Mouse (Mus musculus) heart, embryonic 14.5 days (tissue): ENCODE data around the gene Igf1r. TPM values are rescaled to one million over a fixed set of nuclear protein-coding genes. Genes with fewer than 3 reads are reported as not detected.
A peak's percentile ranks its signal among the peaks of the same experiment; 100 is the strongest.

Experiments
- ATAC-seq: fragments of 200-750 bp; cut with Nextera tagmentation; 2 replicates; pipeline ENCODE4 v1.8.0; 2017; ENCODE audit warnings: low read depth, moderate TSS enrichment; ENCODE audit not compliant: insufficient number of reproducible peaks, insufficient read depth, low FRiP score
- H3K27ac ChIP-seq, 2 experiments: fragments of 200-500 bp in 1 of 2; fragments of 300-500 bp in 1 of 2; sonication (generic) in 1 of 2; replicated peaks in 1 of 2; 2 replicates each; pipeline ENCODE4 v1.5.1; 2012 to 2014; ENCODE audit warnings: low read depth in 2 of 2, low read length in 2 of 2, control low read depth in 1 of 2, mild to moderate bottlenecking in 1 of 2, mixed read lengths in 1 of 2; ENCODE audit not compliant: control insufficient read depth in 1 of 2, insufficient read depth in 1 of 2
- H3K27me3 ChIP-seq: fragments of 300-500 bp; sonication (generic); 2 replicates; pipeline ENCODE4 v1.6.1; 2014; ENCODE audit warnings: mild to moderate bottlenecking, low read length, control low read depth; ENCODE audit not compliant: control insufficient read depth, insufficient read depth
- H3K36me3 ChIP-seq: fragments of 300-500 bp; sonication (generic); 2 replicates; pipeline ENCODE4 v1.6.1; 2014; ENCODE audit warnings: mild to moderate bottlenecking, control low read depth, low read length, mixed read lengths; ENCODE audit not compliant: control insufficient read depth, insufficient read depth
- H3K4me1 ChIP-seq, 2 experiments: fragments of 200-500 bp in 1 of 2; fragments of 300-500 bp in 1 of 2; sonication (generic) in 1 of 2; 2 replicates each; pipeline ENCODE4 v1.6.1; 2012 to 2014; ENCODE audit warnings: low read length in 2 of 2, control low read depth in 1 of 2, mixed read lengths in 1 of 2; ENCODE audit not compliant: control insufficient read depth in 2 of 2, insufficient read depth in 2 of 2
- H3K4me2 ChIP-seq: fragments of 300-500 bp; sonication (generic); 2 replicates; pipeline ENCODE4 v1.6.1; 2014; ENCODE audit warnings: mild to moderate bottlenecking, low read length
- H3K4me3 ChIP-seq, 2 experiments: fragments of 200-500 bp in 1 of 2; fragments of 300-500 bp in 1 of 2; sonication (generic) in 1 of 2; 2 replicates each; pipeline ENCODE4 v1.5.1; 2012 to 2014; ENCODE audit warnings: low read length in 2 of 2, mild to moderate bottlenecking in 2 of 2, control low read depth in 1 of 2, low read depth in 1 of 2, moderate library complexity in 1 of 2; ENCODE audit not compliant: control insufficient read depth in 1 of 2, insufficient read depth in 1 of 2
- H3K9ac ChIP-seq: fragments of 300-500 bp; sonication (generic); 2 replicates; pipeline ENCODE4 v1.6.1; 2014; ENCODE audit warnings: mild to moderate bottlenecking, low read length
- H3K9me3 ChIP-seq: fragments of 300-500 bp; sonication (generic); 2 replicates; pipeline ENCODE4 v1.6.1; 2016; ENCODE audit warnings: low read length, control low read depth; ENCODE audit not compliant: control insufficient read depth
- WGBS: fragments of 180-500 bp; shearing (Covaris S2); extraction: QIAGEN DNeasy Blood & Tissue Kit; methylation state at CpG from one replicate; pipeline ENCODE4 v1.1.7; 2014; 5-methylcytosine and 5-hydroxymethylcytosine counted together
- polyA plus RNA-seq: library from polyadenylated mRNA; unstranded; fragments of >200 nt; fragmentation: Nextera tagmentation; extraction: Ambion mirVana; gene quantifications from 2 replicates; pipeline ENCODE4 v1.2.1, GENCODE M21; 2014

Igf1r gene
- polyA plus RNA-seq, 1 experiment from 2014 or later, result 16.6 TPM

- Histone ChIP-seq H3K27me3 (no peaks in the 10 kb centered on the region), H3K4me2 (no peak overlapping the region), H3K4me1 (peaks cover 19 to 45% of the 10 kb centered on the region in 2 experiments), H3K9ac (no peak overlapping the region), H3K36me3 (no peaks in the 10 kb centered on the region), H3K27ac (no peak overlapping the region), H3K9me3 (no peaks in the 10 kb centered on the region), H3K4me3 (no peak overlapping the region)
- WGBS, result 69% methylated on average over 13 of the region's 13 CpGs
- ATAC-seq, result no peak
These were observed 109.7 kb downstream of the Igf1r start for GRCm38 (mm10) chr7:68062170-68062848.

GRCm38 (mm10) chr7:68062849-68063208 lies 110.2 kb downstream of the Igf1r start:
- H3K9ac ChIP-seq, result no peak overlapping the region
- H3K27ac ChIP-seq, result no peak overlapping the region
- H3K4me1 ChIP-seq, result peaks cover 19 to 42% of the 10 kb centered on the region in 2 experiments
- no peak overlapping the region for H3K4me3 ChIP-seq
- no peak for ATAC-seq
- 61% methylated on average over 5 of the region's 5 CpGs for WGBS
- H3K27me3 ChIP-seq, result no peaks in the 10 kb centered on the region
- H3K36me3 ChIP-seq, result no peaks in the 10 kb centered on the region
- no peaks in the 10 kb centered on the region for H3K9me3 ChIP-seq
- no peak overlapping the region for H3K4me2 ChIP-seq

- Histone ChIP-seq H3K9me3 (no peaks in the 10 kb centered on the region), H3K36me3 (no peaks in the 10 kb centered on the region), H3K4me1 (peaks cover 19 to 43% of the 10 kb centered on the region in 2 experiments), H3K4me2 (no peak overlapping the region), H3K4me3 (no peak overlapping the region), H3K27ac (no peak overlapping the region), H3K27me3 (no peaks in the 10 kb centered on the region), H3K9ac (no peak overlapping the region)
- 88% methylated on average over 9 of the region's 9 CpGs for WGBS
- ATAC-seq, result no peak
These were observed 111.1 kb downstream of the Igf1r start for GRCm38 (mm10) chr7:68063711-68064110.

GRCm38 (mm10) chr7:68064120-68064519 lies 111.5 kb downstream of the Igf1r start:
- peak overlapping the region; percentile 25; the same call in 1 of the 2 replicates for H3K4me2 ChIP-seq
- ATAC-seq, result no peak
- no peak overlapping the region for H3K4me3 ChIP-seq
- H3K27ac ChIP-seq, result peak overlapping the region in 1 of 2 experiments; percentile 66; a peak in 2 of 4 replicates
- H3K36me3 ChIP-seq, result no peaks in the 10 kb centered on the region
- 91% methylated on average over 8 of the region's 8 CpGs for WGBS
- H3K9ac ChIP-seq, result peak overlapping the region; percentile 16; the same call in 1 of the 2 replicates
- H3K27me3 ChIP-seq, result no peaks in the 10 kb centered on the region
- H3K9me3 ChIP-seq, result no peaks in the 10 kb centered on the region
- peaks cover 19 to 47% of the 10 kb centered on the region in 2 experiments for H3K4me1 ChIP-seq

- no peaks in the 10 kb centered on the region for H3K9me3 ChIP-seq
- no peak for ATAC-seq
- H3K4me2 ChIP-seq, result peak overlapping the region; percentile 25
- H3K4me3 ChIP-seq, result no peak overlapping the region
- peak overlapping the region; percentile 16; the same call in 1 of the 2 replicates for H3K9ac ChIP-seq
- H3K27ac ChIP-seq, result peak overlapping the region; percentile 66 to 67
- H3K4me1 ChIP-seq, result peaks cover 20 to 54% of the 10 kb centered on the region in 2 experiments
- no peaks in the 10 kb centered on the region for H3K36me3 ChIP-seq
- WGBS, result 39% methylated on average over 11 of the region's 11 CpGs
- H3K27me3 ChIP-seq, result no peaks in the 10 kb centered on the region
These were observed 112.2 kb downstream of the Igf1r start for GRCm38 (mm10) chr7:68064647-68065362.

GRCm38 (mm10) chr7:68065904-68066303 lies 113.3 kb downstream of the Igf1r start:
- H3K27ac ChIP-seq, result no peak overlapping the region
- 57% methylated on average over 6 of the region's 6 CpGs for WGBS
- peaks cover 20 to 65% of the 10 kb centered on the region in 2 experiments for H3K4me1 ChIP-seq
- H3K27me3 ChIP-seq, result no peaks in the 10 kb centered on the region
- no peak overlapping the region for H3K4me3 ChIP-seq
- H3K9me3 ChIP-seq, result no peaks in the 10 kb centered on the region
- no peak overlapping the region for H3K4me2 ChIP-seq
- ATAC-seq, result no peak
- no peak overlapping the region for H3K9ac ChIP-seq
- no peaks in the 10 kb centered on the region for H3K36me3 ChIP-seq

- ATAC-seq, result no peak
- H3K4me1 ChIP-seq, result peaks cover 28 to 67% of the 10 kb centered on the region in 2 experiments
These were observed 114.7 kb downstream of the Igf1r start for GRCm38 (mm10) chr7:68067321-68067720.

More at GRCm38 (mm10) chr7:68067321-68067720, 114.7 kb downstream of the Igf1r start:
- no peaks in the 10 kb centered on the region for H3K36me3 ChIP-seq
- H3K4me3 ChIP-seq, result no peak overlapping the region
- H3K9ac ChIP-seq, result no peak overlapping the region
- H3K27me3 ChIP-seq, result no peaks in the 10 kb centered on the region
- H3K9me3 ChIP-seq, result no peaks in the 10 kb centered on the region
- no peak overlapping the region for H3K27ac ChIP-seq
- H3K4me2 ChIP-seq, result no peak overlapping the region
- 82% methylated on average over 4 of the region's 4 CpGs for WGBS
